Mouse (Mus musculus) heart, postnatal 0 days (tissue): ENCODE measurements at regions not wholly inside any gene's neighbourhood (a gene's known extent, or its start where the extent isn't known, plus 50 kb on each side); places are given as distances from the start of the nearest gene placed in this dataset.

Experiments used
- ATAC-seq: fragments of 200-750 bp; cut with Nextera tagmentation; 2 replicates; pipeline ENCODE4 v1.8.0; 2017; ENCODE audit warnings: low read depth, moderate number of reproducible peaks, moderate library complexity; ENCODE audit not compliant: insufficient read depth
- DNase-seq: peaks from one replicate; pipeline ENCODE4 v3.0.0-alpha.2; 2016; ENCODE audit warnings: low spot score
- H3K27ac ChIP-seq: fragments of 300-500 bp; sonication (generic); 2 replicates; pipeline ENCODE4 v1.5.1; 2014; ENCODE audit warnings: low read depth, mild to moderate bottlenecking
- H3K27me3 ChIP-seq: fragments of 300-500 bp; sonication (generic); 2 replicates; pipeline ENCODE4 v1.6.1; 2014; ENCODE audit warnings: low read length, mixed read lengths; ENCODE audit not compliant: control insufficient read depth, insufficient read depth
- H3K36me3 ChIP-seq: fragments of 300-500 bp; sonication (generic); replicated peaks from 2 replicates; pipeline ENCODE4 v1.6.1; 2014; ENCODE audit warnings: low read length, mixed read lengths; ENCODE audit not compliant: control insufficient read depth, insufficient read depth
- H3K4me1 ChIP-seq: fragments of 300-500 bp; sonication (generic); 2 replicates; pipeline ENCODE4 v1.6.1; 2014; ENCODE audit warnings: antibody characterized with exemption; ENCODE audit not compliant: control insufficient read depth, insufficient read depth
- H3K4me2 ChIP-seq: fragments of 300-500 bp; sonication (generic); 2 replicates; pipeline ENCODE4 v1.6.1; 2014; ENCODE audit warnings: low read depth, mild to moderate bottlenecking, low read length, moderate library complexity
- H3K4me3 ChIP-seq: fragments of 300-500 bp; sonication (generic); 2 replicates; pipeline ENCODE4 v1.5.1; 2014; ENCODE audit warnings: low read depth, low read length
- H3K9ac ChIP-seq: fragments of 300-500 bp; sonication (generic); replicated peaks from 2 replicates; pipeline ENCODE4 v1.6.1; 2014; ENCODE audit warnings: low read depth, low read length, mixed read lengths
- H3K9me3 ChIP-seq: fragments of 300-500 bp; sonication (generic); replicated peaks from 2 replicates; pipeline ENCODE4 v1.6.1; 2016; ENCODE audit warnings: low read length; ENCODE audit not compliant: control insufficient read depth
- CTCF ChIP-seq: IDR thresholded peaks from 2 replicates; pipeline ENCODE4 v1.5.1; 2016; ENCODE audit warnings: antibody characterized with exemption, control low read depth, low read depth
- EP300 ChIP-seq: IDR thresholded peaks from 2 replicates; pipeline ENCODE4 v1.6.1; 2016; ENCODE audit warnings: antibody characterized with exemption, low read depth
- WGBS: fragments of 180-500 bp; shearing (Covaris S2); extraction: QIAGEN DNeasy Blood & Tissue Kit; methylation state at CpG from one replicate; pipeline ENCODE4 v1.1.7; 2014; 5-methylcytosine and 5-hydroxymethylcytosine counted together

GRCm38 (mm10) chr7:68548176-68548575 lies 200.9 kb downstream of the Arrdc4 start:
- no peak overlapping the region for H3K4me2 ChIP-seq
- no peaks in the 10 kb centered on the region for H3K9me3 ChIP-seq
- ATAC-seq (no peak), DNase-seq (no peak)
- no peaks in the 10 kb centered on the region for H3K36me3 ChIP-seq
- TF ChIP-seq EP300 (no peak), CTCF (no peak; the same call in 1 of the 2 replicates)
- H3K27ac ChIP-seq = no peak overlapping the region
- H3K9ac ChIP-seq = no peak overlapping the region
- no peaks in the 10 kb centered on the region for H3K27me3 ChIP-seq
- H3K4me3 ChIP-seq = no peak overlapping the region
- H3K4me1 ChIP-seq = no peaks in the 10 kb centered on the region

- no peak for TF ChIP-seq CTCF
- no peak for TF ChIP-seq EP300
- Histone ChIP-seq H3K4me1 (no peaks in the 10 kb centered on the region), H3K9me3 (no peaks in the 10 kb centered on the region), H3K36me3 (no peaks in the 10 kb centered on the region), H3K27ac (no peak overlapping the region), H3K4me2 (no peak overlapping the region), H3K4me3 (no peak overlapping the region), H3K27me3 (no peaks in the 10 kb centered on the region), H3K9ac (no peak overlapping the region)
- DNase-seq (no peak), ATAC-seq (no peak)
- WGBS = 78% methylated on average over 11 of the region's 11 CpGs
Measured at GRCm38 (mm10) chr7:68544136-68544535, 204.9 kb downstream of the Arrdc4 start.

- H3K4me2 ChIP-seq = no peak overlapping the region
- no peak overlapping the region for H3K27ac ChIP-seq
- H3K4me1 ChIP-seq = no peaks in the 10 kb centered on the region
- DNase-seq = no peak
- no peak for ATAC-seq
- no peaks in the 10 kb centered on the region for H3K9me3 ChIP-seq
- no peaks in the 10 kb centered on the region for H3K27me3 ChIP-seq
- no peak overlapping the region for H3K4me3 ChIP-seq
- 70% methylated on average over 6 of the region's 6 CpGs for WGBS
- H3K36me3 ChIP-seq = no peaks in the 10 kb centered on the region
- H3K9ac ChIP-seq = no peak overlapping the region
- TF ChIP-seq EP300 (no peak), CTCF (no peak)
Measured at GRCm38 (mm10) chr7:68509096-68509495, 235.5 kb downstream of the Fam169b start.

GRCm38 (mm10) chr7:68491143-68491810 lies 217.6 kb downstream of the Fam169b start:
- ATAC-seq (no peak), DNase-seq (no peak)
- 66% methylated on average over 6 of the region's 6 CpGs for WGBS
- Histone ChIP-seq H3K4me2 (no peak overlapping the region), H3K4me3 (no peak overlapping the region), H3K4me1 (no peaks in the 10 kb centered on the region), H3K36me3 (no peaks in the 10 kb centered on the region), H3K27ac (no peak overlapping the region), H3K27me3 (no peaks in the 10 kb centered on the region), H3K9me3 (no peaks in the 10 kb centered on the region), H3K9ac (no peak overlapping the region)
- TF ChIP-seq CTCF (no peak), EP300 (no peak)

- Histone ChIP-seq H3K4me1 (no peaks in the 10 kb centered on the region), H3K4me2 (no peak overlapping the region), H3K36me3 (no peaks in the 10 kb centered on the region), H3K9ac (no peak overlapping the region), H3K27ac (no peak overlapping the region), H3K9me3 (no peaks in the 10 kb centered on the region), H3K4me3 (no peak overlapping the region), H3K27me3 (0 out of 2 replicates have a peak, but pooled peaks cover 3% of the 10 kb centered on the region)
- ATAC-seq (no peak), DNase-seq (no peak)
- WGBS = 77% methylated on average over 3 of the region's 3 CpGs
- no peak for TF ChIP-seq EP300
- TF ChIP-seq CTCF = no peak
Measured at GRCm38 (mm10) chr7:68486676-68487075, 213.0 kb downstream of the Fam169b start.

GRCm38 (mm10) chr7:68482553-68482952 lies 208.9 kb downstream of the Fam169b start:
- Histone ChIP-seq H3K4me3 (no peak overlapping the region), H3K27me3 (0 out of 2 replicates have a peak, but pooled peaks cover 3% of the 10 kb centered on the region), H3K27ac (no peak overlapping the region), H3K9ac (no peak overlapping the region), H3K4me2 (no peak overlapping the region), H3K4me1 (no peaks in the 10 kb centered on the region; the same call in 1 of the 2 replicates), H3K9me3 (no peaks in the 10 kb centered on the region), H3K36me3 (no peaks in the 10 kb centered on the region)
- no peak for DNase-seq
- WGBS = 69% methylated on average over 10 of the region's 10 CpGs
- ATAC-seq = no peak
- TF ChIP-seq CTCF (no peak), EP300 (no peak)
